ENCODE assay signal across 9 mouse cellular contexts in the genomic region with DNA sequence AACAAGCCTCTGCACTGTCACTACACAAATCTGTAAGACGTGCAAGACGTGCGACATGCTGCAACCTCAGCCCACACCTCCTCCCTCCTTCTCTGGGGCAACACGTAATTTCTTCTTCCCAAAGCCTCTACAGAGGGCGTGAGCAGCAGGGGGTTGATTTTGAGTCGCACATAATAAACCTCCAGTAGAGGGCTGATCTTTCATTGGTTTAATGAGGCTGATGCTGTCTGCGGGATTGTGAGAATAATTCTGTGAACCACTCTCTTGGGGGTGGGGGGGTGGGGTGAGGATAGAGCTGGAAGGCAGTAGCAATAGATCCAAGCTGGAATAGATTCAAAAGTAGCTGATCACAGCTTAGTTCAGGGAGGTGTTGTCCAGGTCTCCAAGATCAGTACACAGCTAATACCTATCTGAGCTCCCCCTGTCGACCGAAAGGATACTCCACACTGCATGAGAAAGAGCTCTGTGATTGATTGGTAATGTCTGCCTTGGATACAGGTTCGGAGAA.
DNase-seq lines count a peak whose midpoint lies in the region; ATAC-seq and TF ChIP-seq lines count a peak whose summit lies in the region.
"Had no signal": no experiment of that assay in that cellular context is flagged by ENCODE, and none has a peak within 500 bp of the region (broad histone marks: within the 10 kb centered on the region; RNA-seq: fewer than 3 reads in every experiment).

No protein-coding gene starts in this region.

- DNase-seq in gastrocnemius, adult 2 months = no peak
- no peak for DNase-seq in gastrocnemius, postnatal 14 days
- peak; percentile 50 for DNase-seq in mesoderm, embryonic 11.5 days (ENCODE audit: low read depth, low spot score)
- DNase-seq in cerebellum, postnatal 25 days = no peak
- DNase-seq in Muller cell, postnatal 12 days (ENCODE audit: inconsistent ontology term) = no peak
- no peak for DNase-seq in T-cell, adult 2 months (ENCODE audit: low spot score)

- no peak overlapping the region for H3K27ac ChIP-seq in gastrocnemius, adult 2 months
- H3K27ac ChIP-seq in forebrain, embryonic 13.5 days = peak overlapping the region; percentile 81
- H3K27ac ChIP-seq: macrophage had no signal

- H3K4me3 ChIP-seq in gastrocnemius, adult 2 months = no peak overlapping the region
- H3K4me3 ChIP-seq in E14TG2a.4 (replicated peaks; ENCODE audit: low read length) = 0 out of 2 replicates have a peak overlapping the region, but pooled peaks have one; percentile 13
- H3K4me3 ChIP-seq in forebrain, embryonic 13.5 days = no peak overlapping the region

- ATAC-seq in forebrain, embryonic 13.5 days = peak; percentile 64; the same call in 1 of the 2 replicates

- H3K4me1 ChIP-seq in E14TG2a.4 (replicated peaks; ENCODE audit: low read depth, low read length) = peaks cover 27% of the 10 kb centered on the region
- peaks cover 40% of the 10 kb centered on the region for H3K4me1 ChIP-seq in forebrain, embryonic 13.5 days

- H3K4me2 ChIP-seq in forebrain, embryonic 13.5 days = peak overlapping the region; percentile 45

- peaks cover 7% of the 10 kb centered on the region; the same call in 1 of the 2 replicates for H3K9me3 ChIP-seq in E14TG2a.4 (ENCODE audit: low read length)
- H3K9me3 ChIP-seq in forebrain, embryonic 13.5 days (replicated peaks) = no peaks in the 10 kb centered on the region

- peak overlapping the region; percentile 37; the same call in 1 of the 2 replicates for H3K9ac ChIP-seq in forebrain, embryonic 13.5 days

- no peaks in the 10 kb centered on the region for H3K36me3 ChIP-seq in E14TG2a.4 (ENCODE audit: insufficient read depth, low read length)
- no peaks in the 10 kb centered on the region for H3K36me3 ChIP-seq in forebrain, embryonic 13.5 days (ENCODE audit: poor library complexity, severe bottlenecking)

- peak; percentile 27 for TF ChIP-seq CTCF in gastrocnemius, adult 2 months (IDR thresholded peaks at IDR 0.05)
- TF ChIP-seq CTCF in E14TG2a.4 (conservative IDR thresholded peaks at IDR 0.05; ENCODE audit: low read length) = peak; percentile 26

- WGBS in forebrain, embryonic 13.5 days = 15% methylated on average over 10 of the region's 10 CpGs

- intact Hi-C loops in gastrocnemius, adult 2 months (cut with DNase I) = no loop called here
- intact Hi-C loops in gastrocnemius, postnatal 14 days (cut with DNase I; ENCODE audit: low total_unique reads) = no loop called here

- H3K27me3 ChIP-seq in E14TG2a.4 (ENCODE audit: insufficient read depth, low read length) = no peaks in the 10 kb centered on the region; the same call in 1 of the 2 replicates
- H3K27me3 ChIP-seq in forebrain, embryonic 13.5 days = no peaks in the 10 kb centered on the region
